Mouse (Mus musculus) lung, embryonic 14.5 days (tissue): ENCODE data around the gene Tet1. TPM values are rescaled to one million over a fixed set of nuclear protein-coding genes. Genes with fewer than 3 reads are reported as not detected.
"Not testable (repeated sequence)": the region's sequence is repeated elsewhere in the genome, so short reads cannot be mapped to it uniquely, and the experiment has no call there.

Experiments used
- ATAC-seq: fragments of 200-750 bp; cut with Nextera tagmentation; 2 replicates; pipeline ENCODE4 v1.8.0; 2017; ENCODE audit warnings: mild to moderate bottlenecking, moderate TSS enrichment, moderate library complexity; ENCODE audit not compliant: insufficient read depth
- DNase-seq: peaks from one replicate; pipeline ENCODE4 v3.0.0-alpha.2; 2015
- H3K27ac ChIP-seq: fragments of 300-500 bp; sonication (generic); 2 replicates; pipeline ENCODE4 v1.5.1; 2014; ENCODE audit warnings: low read depth, mild to moderate bottlenecking, moderate library complexity
- H3K27me3 ChIP-seq: fragments of 300-500 bp; sonication (generic); 2 replicates; pipeline ENCODE4 v1.6.1; 2014; ENCODE audit warnings: low read length, control low read depth; ENCODE audit not compliant: insufficient read depth
- H3K36me3 ChIP-seq: fragments of 300-500 bp; sonication (generic); 2 replicates; pipeline ENCODE4 v1.6.1; 2014; ENCODE audit warnings: control low read depth; ENCODE audit not compliant: insufficient read depth
- H3K4me1 ChIP-seq: fragments of 300-500 bp; sonication (generic); 2 replicates; pipeline ENCODE4 v1.6.1; 2014; ENCODE audit warnings: antibody characterized with exemption, control low read depth; ENCODE audit not compliant: insufficient read depth
- H3K4me2 ChIP-seq: fragments of 300-500 bp; sonication (generic); 2 replicates; pipeline ENCODE4 v1.6.1; 2014; ENCODE audit warnings: mild to moderate bottlenecking
- H3K4me3 ChIP-seq: fragments of 300-500 bp; sonication (generic); 2 replicates; pipeline ENCODE4 v1.5.1; 2014; ENCODE audit warnings: low read depth, low read length
- H3K9ac ChIP-seq: fragments of 300-500 bp; sonication (generic); 2 replicates; pipeline ENCODE4 v1.6.1; 2014
- H3K9me3 ChIP-seq: fragments of 300-500 bp; sonication (generic); 2 replicates; pipeline ENCODE4 v1.6.1; 2016; ENCODE audit warnings: low read depth, low read length, control low read depth
- CTCF ChIP-seq: IDR thresholded peaks from 2 replicates; pipeline ENCODE4 v1.5.1; 2016; ENCODE audit warnings: antibody characterized with exemption, low read depth
- WGBS: fragments of 180-500 bp; shearing (Covaris S2); extraction: QIAGEN DNeasy Blood & Tissue Kit; methylation state at CpG from one replicate; pipeline ENCODE4 v1.1.7; 2014; 5-methylcytosine and 5-hydroxymethylcytosine counted together
- polyA plus RNA-seq: library from polyadenylated mRNA; unstranded; fragments of >200 nt; fragmentation: Nextera tagmentation; extraction: Ambion mirVana; gene quantifications from 2 replicates; pipeline ENCODE4 v1.2.1, GENCODE M21; 2014

The Tet1 gene
- polyA plus RNA-seq, 1 experiment from 2014 or later, result 34.8 TPM

- no peak overlapping the region for H3K4me2 ChIP-seq
- H3K9ac ChIP-seq, result no peak overlapping the region
- no peak for ATAC-seq
- no peak for TF ChIP-seq CTCF
- no peak overlapping the region for H3K4me3 ChIP-seq
- no peaks in the 10 kb centered on the region for H3K4me1 ChIP-seq
- H3K9me3 ChIP-seq, result no peaks in the 10 kb centered on the region
- H3K36me3 ChIP-seq, result no peaks in the 10 kb centered on the region
- no peak overlapping the region for H3K27ac ChIP-seq
- no peaks in the 10 kb centered on the region for H3K27me3 ChIP-seq
- WGBS, result 96% methylated on average over 2 of the region's 2 CpGs
- no peak for DNase-seq
Measured at GRCm38 (mm10) chr10:62803296-62803695, 105.5 kb downstream of the Tet1 start.

GRCm38 (mm10) chr10:62794221-62794620 is 114.6 kb downstream of the Tet1 start:
- 93% methylated on average over 4 of the region's 4 CpGs for WGBS
- Histone ChIP-seq H3K27ac (no peak overlapping the region), H3K27me3 (no peaks in the 10 kb centered on the region), H3K36me3 (peaks cover 14% of the 10 kb centered on the region), H3K4me3 (no peak overlapping the region), H3K9me3 (no peaks in the 10 kb centered on the region), H3K4me2 (no peak overlapping the region), H3K4me1 (peaks cover 3% of the 10 kb centered on the region), H3K9ac (no peak overlapping the region)
- DNase-seq (no peak), ATAC-seq (no peak)
- no peak for TF ChIP-seq CTCF

GRCm38 (mm10) chr10:62793091-62793453 is 115.7 kb downstream of the Tet1 start:
- Histone ChIP-seq H3K36me3 (peaks cover 24% of the 10 kb centered on the region), H3K4me3 (peak overlapping the region; percentile 99), H3K4me2 (peak overlapping the region; percentile 54), H3K9me3 (no peaks in the 10 kb centered on the region), H3K9ac (peak overlapping the region; percentile 41; the same call in 1 of the 2 replicates), H3K27ac (peak overlapping the region; percentile 96), H3K27me3 (no peaks in the 10 kb centered on the region), H3K4me1 (peaks cover 3% of the 10 kb centered on the region)
- 38% methylated on average over 2 of the region's 2 CpGs for WGBS
- no peak for DNase-seq
- ATAC-seq, result 0 out of 2 replicates have a peak, but pooled peaks have one; percentile 3
- no peak for TF ChIP-seq CTCF

- Histone ChIP-seq H3K27ac (peak within 1 kb of the TSS; percentile 96), H3K9ac (peak within 1 kb of the TSS; percentile 98), H3K36me3 (peaks cover 30% of the 10 kb centered on the region), H3K9me3 (no peaks in the 10 kb centered on the region), H3K27me3 (no peaks in the 10 kb centered on the region), H3K4me1 (peaks cover 3% of the 10 kb centered on the region), H3K4me3 (peak within 1 kb of the TSS; percentile 99), H3K4me2 (peak within 1 kb of the TSS; percentile 54)
- 0 out of 2 replicates have a peak, but pooled peaks have one; percentile 12 for TF ChIP-seq CTCF
- peak; percentile 99 for ATAC-seq
- peak; percentile 100 for DNase-seq
- WGBS, result 2% methylated on average over 55 of the region's 55 CpGs
Measured at GRCm38 (mm10) chr10:62792177-62793090, 116.4 kb downstream of the Tet1 start, which contains the start of gene Ccar1. Ccar1 (minus strand) TSS chr10:62792286.

GRCm38 (mm10) chr10:62791251-62792176 is 117.3 kb downstream of the Tet1 start:
- 1% methylated on average over 78 of the region's 78 CpGs for WGBS
- H3K36me3 ChIP-seq, result peaks cover 39% of the 10 kb centered on the region
- H3K4me2 ChIP-seq, result peak overlapping the region; percentile 54
- no peaks in the 10 kb centered on the region for H3K27me3 ChIP-seq
- H3K9me3 ChIP-seq, result no peaks in the 10 kb centered on the region
- H3K27ac ChIP-seq, result peak overlapping the region; percentile 96
- H3K4me3 ChIP-seq, result peak overlapping the region; percentile 99
- H3K9ac ChIP-seq, result peak overlapping the region; percentile 98
- TF ChIP-seq CTCF, result no peak
- peak; percentile 85 for ATAC-seq
- DNase-seq, result peak; percentile 26
- peaks cover 3% of the 10 kb centered on the region for H3K4me1 ChIP-seq

- not testable (repeated sequence) for H3K4me1 ChIP-seq, ATAC-seq, DNase-seq, H3K9ac ChIP-seq, H3K27ac ChIP-seq, H3K4me2 ChIP-seq, H3K4me3 ChIP-seq, H3K27me3 ChIP-seq, H3K9me3 ChIP-seq
- H3K36me3 ChIP-seq, result peaks cover 98% of the 10 kb centered on the region
- WGBS, result 93% methylated on average over 1 of the region's 1 CpGs
Measured at GRCm38 (mm10) chr10:62781776-62782175, 127.0 kb downstream of the Tet1 start.

Other genes starting within 250 kb of the Tet1 start
- gene Stox1, start 182.9 kb downstream of the Tet1 start, polyA plus RNA-seq, result 2.9 and 4.6 TPM in 2 replicates
- 145 and 150 TPM in 2 replicates for gene Ccar1, start 116.7 kb downstream of the Tet1 start, polyA plus RNA-seq
- 16.1 and 17.1 TPM in 2 replicates for gene Slc25a16, start 11.6 kb upstream of the Tet1 start, polyA plus RNA-seq
- 20.3 and 21.6 TPM in 2 replicates for gene Dna2, start 38.0 kb upstream of the Tet1 start, polyA plus RNA-seq
- gene Rufy2, start 71.2 kb upstream of the Tet1 start, polyA plus RNA-seq, result 16.9 and 18.8 TPM in 2 replicates
- 71.9 and 77.9 TPM in 2 replicates for gene Hnrnph3, start 115.2 kb upstream of the Tet1 start, polyA plus RNA-seq
- 1.1 and 1.5 TPM in 2 replicates for gene Pbld2, start 115.3 kb upstream of the Tet1 start, polyA plus RNA-seq
- 1.4 and 1.6 TPM in 2 replicates for gene Pbld1, start 151.2 kb upstream of the Tet1 start, polyA plus RNA-seq
- 0.11 TPM in 2 replicates for gene Atoh7, start 190.7 kb upstream of the Tet1 start, polyA plus RNA-seq